Mouse (Mus musculus) MN1 (cell line): ENCODE results near the gene Alppl2.

ENCODE experiments used
- DNase-seq: peaks from one replicate; pipeline ENCODE4 v3.0.0-alpha.2; 2016; ENCODE audit warnings: low spot score

Alppl2 gene

DNA sequence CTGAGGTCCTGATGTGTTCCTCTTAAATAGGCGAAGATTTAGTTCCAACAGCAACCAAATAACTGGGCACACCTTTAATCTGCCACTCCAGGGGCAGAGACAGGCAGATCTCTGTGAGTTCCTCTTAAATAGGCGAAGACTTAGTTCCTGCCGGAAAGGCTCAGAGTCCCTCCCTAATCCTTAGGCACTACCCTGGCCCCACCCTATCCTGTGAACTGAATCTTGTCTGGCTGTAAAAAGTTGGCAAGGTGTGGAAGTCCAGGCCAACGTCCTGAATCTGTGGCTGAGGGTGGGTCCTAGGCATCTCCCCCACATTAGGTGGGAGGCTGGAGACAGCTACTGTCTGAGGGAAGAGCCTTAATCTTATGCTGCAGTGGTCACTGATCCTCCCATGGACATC, at the start of gene Alppl2:
Gene Alppl2 (minus strand): TSS at position 101 of the 400 bp plus-strand sequence.
- no peak for DNase-seq

- no peak for DNase-seq
Observed at GRCm38 (mm10) chr1:87131803-87132202, 42.1 kb upstream of the Alppl2 start.

DNA sequence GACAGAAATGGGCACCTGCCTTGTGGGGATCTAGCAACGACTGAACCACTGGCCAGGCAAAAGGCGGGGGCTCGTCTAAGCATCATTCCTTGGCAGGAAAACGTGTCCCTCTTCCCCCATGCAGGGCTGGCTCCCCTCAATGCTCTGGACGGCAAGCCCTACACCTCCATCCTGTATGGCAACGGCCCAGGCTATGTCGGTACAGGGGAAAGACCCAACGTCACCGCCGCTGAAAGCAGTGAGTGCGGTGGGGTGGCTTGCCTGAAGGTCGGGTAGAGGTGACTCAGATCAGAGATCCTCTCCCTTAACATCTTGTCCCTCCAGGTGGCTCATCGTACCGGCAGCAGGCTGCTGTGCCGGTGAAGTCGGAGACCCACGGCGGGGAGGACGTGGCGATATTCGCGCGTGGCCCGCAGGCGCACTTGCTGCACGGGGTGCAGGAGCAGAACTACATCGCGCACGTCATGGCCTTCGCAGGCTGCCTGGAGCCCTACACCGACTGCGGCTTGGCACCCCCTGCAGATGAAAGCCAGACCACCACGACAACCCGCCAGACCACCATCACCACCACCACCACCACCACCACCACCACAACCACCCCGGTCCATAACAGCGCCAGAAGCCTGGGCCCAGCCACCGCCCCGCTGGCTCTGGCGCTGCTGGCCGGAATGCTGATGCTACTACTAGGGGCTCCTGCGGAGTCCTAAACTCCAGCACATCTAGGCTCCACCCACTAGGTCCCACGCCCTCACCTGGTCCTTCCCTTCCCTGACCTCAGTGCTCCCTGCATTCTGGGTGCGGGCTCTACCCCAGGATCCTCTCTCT, 37.7 kb upstream of the Alppl2 start:
- no peak for DNase-seq

- no peak for DNase-seq
Observed at GRCm38 (mm10) chr1:87124673-87125072, 34.9 kb upstream of the Alppl2 start, which contains the start of gene Akp3. Gene Akp3, plus strand, starts transcription at chr1:87124973.

GRCm38 (mm10) chr1:87114784-87115183, 25.1 kb upstream of the Alppl2 start:
- DNase-seq: no peak

DNA sequence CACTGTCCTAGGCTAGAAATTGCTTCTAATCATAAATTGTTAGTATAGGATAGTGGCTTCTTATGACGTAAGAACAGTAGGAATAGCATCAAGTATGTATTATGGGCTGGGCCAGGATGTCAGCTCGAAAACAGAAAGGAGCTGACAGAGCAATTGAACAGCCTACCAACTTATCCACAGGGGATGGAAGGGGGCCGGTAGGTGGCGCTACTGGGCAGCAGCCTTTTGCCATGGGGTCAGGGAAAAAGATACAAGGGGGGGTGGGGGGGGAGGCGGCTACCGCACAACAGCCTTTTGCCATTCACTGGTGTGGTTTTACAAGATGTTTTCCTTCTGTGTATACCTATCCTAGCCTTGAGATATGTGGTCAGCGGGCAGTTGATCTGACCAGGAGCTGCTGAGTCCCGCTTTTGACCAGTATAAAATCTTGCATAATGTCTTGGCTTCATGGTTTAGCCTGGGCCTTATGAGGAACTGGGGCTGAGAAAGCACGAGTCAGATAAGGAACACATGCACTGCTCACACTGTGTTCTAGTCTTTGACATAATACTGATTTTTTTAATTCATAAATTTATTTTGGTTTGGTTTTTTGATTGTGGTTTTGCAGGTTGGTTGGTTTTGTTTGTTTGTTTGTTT, 22.1 kb upstream of the Alppl2 start:
- DNase-seq: peak; percentile 18

GRCm38 (mm10) chr1:87108564-87108963, 18.8 kb upstream of the Alppl2 start:
- no peak for DNase-seq

- DNase-seq: no peak
Observed at GRCm38 (mm10) chr1:87106536-87106935, 16.8 kb upstream of the Alppl2 start.

DNA sequence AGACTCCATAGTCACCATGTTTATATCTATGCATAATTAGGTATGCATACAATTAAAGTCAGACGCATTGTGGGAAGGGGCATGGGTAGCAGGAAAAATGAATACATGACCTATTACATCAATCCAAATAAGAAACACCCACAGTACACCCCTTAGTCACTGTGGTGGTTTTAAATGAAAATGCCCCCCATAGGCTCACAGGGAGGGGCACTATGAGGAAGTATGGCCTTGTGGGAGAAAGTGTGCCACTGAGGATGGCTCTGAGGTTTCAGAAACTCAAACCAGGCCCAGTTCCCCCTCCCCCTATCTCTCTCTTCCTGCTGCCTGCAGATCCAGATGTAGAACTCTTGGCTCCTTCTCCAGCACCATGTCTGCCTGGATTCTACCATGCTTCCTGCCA, 14.2 kb upstream of the Alppl2 start:
- DNase-seq: no peak

DNA sequence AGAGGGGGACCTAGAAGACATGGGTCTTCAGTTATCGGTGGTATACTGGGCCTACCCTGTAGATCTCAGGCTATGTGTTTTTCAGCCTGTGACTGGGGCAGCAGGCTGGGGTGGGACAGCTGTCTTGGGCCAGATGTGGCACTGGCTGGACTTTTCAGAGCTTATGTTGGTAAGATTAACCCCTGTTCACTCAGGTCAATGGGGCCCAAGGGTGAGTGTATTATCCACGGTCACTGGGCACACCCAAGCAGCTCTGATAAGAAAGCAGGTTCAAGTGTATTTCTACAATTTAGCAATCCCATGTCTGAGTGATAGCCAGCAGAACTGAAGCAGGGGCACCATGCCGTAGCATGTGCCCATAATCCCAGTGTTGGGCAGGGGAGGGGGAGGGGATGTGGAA, 12.4 kb upstream of the Alppl2 start:
- no peak for DNase-seq

- DNase-seq: no peak
Observed at GRCm38 (mm10) chr1:87101411-87101810, 11.7 kb upstream of the Alppl2 start, which contains the start of gene Alpi. Gene Alpi, minus strand, starts transcription at chr1:87101606.

DNA sequence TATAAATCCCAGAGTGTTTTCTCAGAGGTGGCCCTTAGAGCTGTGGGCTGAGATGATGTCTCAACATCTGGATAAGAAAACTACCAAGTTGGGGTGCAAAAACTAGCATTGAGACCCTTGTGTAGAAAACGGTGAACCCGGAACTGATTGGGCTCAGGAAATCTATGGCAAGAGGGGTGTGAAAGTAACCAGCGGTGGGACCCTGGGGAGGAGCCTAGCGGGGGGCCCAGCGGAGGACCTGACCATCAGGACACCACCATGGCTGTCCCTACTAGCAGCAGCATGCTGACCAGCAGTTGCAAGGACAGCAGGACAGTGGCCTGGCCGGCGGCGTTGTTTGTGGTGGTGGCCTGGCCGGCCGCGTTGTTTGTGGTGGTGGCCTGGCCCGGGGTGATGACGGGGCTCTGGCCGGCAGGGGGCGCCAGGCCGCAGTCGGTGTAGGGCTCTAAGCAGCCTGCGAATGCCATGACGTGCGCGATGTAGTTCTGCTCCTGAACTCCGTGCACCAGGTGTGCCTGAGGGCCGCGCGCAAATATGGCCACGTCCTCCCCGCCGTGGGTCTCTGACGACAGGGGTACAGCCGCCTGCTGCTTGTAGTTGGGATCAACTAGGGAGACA, 8.7 kb upstream of the Alppl2 start:
- peak; percentile 67 for DNase-seq

GRCm38 (mm10) chr1:87095642-87096041, 5.9 kb upstream of the Alppl2 start:
- no peak for DNase-seq

GRCm38 (mm10) chr1:87089251-87089650, 477 bp downstream of the Alppl2 start:
- no peak for DNase-seq

DNA sequence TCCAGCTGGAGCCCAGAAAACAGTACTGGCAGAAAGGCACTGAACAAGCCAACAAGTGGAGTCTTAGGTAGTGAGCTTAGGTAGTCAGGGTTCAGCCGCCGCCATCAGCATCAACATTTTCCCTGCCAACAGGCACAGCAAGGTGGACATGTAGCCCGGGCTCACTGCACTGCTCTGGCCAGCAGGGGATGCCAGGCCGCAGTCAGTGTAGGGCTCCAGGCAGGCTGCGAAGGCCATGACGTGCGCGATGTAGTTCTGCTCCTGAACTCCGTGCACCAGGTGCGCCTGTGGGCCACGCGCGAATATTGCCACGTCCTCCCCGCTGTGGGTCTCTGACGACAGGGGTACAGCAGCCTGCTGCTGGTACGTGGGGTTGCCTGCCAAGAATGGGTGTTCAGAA, 2.8 kb downstream of the Alppl2 start:
- DNase-seq: no peak

DNA sequence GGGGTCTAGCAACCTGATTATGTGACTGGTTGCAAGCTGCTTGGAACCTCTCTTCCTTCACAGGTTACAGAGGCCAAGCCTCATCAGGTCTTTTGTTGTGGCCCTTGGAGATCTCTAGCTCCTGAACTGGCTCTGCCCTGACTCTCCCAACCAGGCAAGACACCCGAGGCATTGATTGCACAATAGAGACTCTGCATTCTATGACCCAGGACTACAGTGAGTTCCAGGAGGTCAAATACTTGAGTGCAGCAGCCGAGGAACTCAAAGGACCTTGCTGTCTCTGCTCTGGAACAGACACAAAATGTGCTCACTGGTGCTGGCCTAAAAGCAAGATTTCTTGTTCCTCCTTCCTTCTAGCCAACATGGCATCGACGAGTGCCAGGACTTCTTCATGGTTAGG, 3.5 kb downstream of the Alppl2 start:
- DNase-seq: no peak

GRCm38 (mm10) chr1:87073776-87074175, 16.0 kb downstream of the Alppl2 start:
- DNase-seq: no peak

DNA sequence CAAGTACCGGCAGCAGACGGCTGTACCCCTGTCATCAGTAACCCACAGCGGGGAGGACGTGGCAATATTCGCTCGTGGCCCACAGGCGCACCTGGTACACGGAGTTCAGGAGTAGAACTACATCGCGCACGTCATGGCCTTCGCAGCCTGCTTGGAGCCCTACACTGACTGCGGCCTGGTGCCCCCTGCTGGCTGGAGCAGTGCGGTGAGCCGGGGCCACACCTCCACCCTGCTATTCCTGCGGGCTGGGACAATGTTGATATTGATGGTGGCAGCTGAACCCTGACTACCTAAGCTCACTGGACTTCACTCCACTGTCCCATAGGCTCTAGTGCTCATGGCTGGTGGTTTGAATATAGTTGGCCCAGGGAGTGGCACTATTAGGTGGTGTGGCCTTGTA, 19.0 kb downstream of the Alppl2 start:
- DNase-seq: no peak

DNA sequence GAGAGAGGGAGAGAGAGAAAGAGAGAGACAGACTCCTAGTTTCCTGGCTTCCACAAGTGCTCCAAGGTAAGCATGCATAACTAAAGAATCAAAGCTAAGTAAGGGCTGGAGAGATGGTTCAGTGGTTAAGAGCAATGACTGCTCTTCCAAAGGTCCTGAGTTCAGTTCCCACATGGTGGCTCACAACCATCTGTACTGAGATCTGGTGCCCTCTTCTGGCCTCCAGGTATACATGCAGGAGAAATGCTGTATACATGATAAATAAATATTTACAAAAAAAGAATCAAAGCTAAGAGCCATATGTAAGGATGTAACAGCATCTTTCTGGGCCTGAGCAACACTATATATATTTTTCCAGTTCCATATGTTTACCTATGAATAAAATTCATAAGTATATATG, 28.8 kb downstream of the Alppl2 start:
- DNase-seq: no peak

- no peak for DNase-seq
Observed at GRCm38 (mm10) chr1:87059042-87059665, 30.6 kb downstream of the Alppl2 start.

GRCm38 (mm10) chr1:87057075-87057474, 32.7 kb downstream of the Alppl2 start:
- no peak for DNase-seq

- DNase-seq: no peak
Observed at GRCm38 (mm10) chr1:87051369-87051768, 38.4 kb downstream of the Alppl2 start.

DNA sequence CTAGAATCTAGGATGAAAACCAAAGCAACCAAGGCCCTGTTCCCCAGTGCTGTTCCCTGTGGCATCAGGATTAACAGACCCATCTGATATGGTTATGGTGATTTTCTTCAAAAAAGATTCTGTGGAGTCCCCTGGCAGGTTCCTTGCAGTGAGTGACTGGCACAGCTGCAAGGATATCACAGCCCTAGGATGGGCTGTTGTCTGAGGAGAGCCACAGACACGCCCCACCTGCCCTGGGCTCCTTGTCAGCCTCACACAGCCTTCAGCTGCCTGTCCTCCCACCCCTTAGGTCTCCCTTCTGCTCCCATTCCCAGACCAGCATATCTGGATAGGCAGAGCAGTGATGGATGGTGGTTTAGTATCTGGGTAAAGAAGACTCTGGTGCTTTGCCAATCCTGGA, 39.0 kb downstream of the Alppl2 start:
- no peak for DNase-seq
